Mouse (Mus musculus): ENCODE data around the gene Spata13. TPM values are rescaled to one million over a fixed set of nuclear protein-coding genes. Genes with fewer than 3 reads are reported as not detected.

Gene Spata13
- polyA plus RNA-seq (2015; fragmentation: Nextera tagmentation; extraction: Ambion mirVana), result 13.4 and 14.9 TPM in 2 replicates

GRCm38 (mm10) chr14:60633961-60634864 lies at the start of gene Spata13:
TSS of gene Spata13 (plus strand) at chr14:60634001.
- H3K4me1 ChIP-seq, result peaks cover 22% of the 10 kb centered on the region
- H3K9ac ChIP-seq, result peak within 1 kb of the TSS; percentile 73
- H3K4me3 ChIP-seq, result peak within 1 kb of the TSS; percentile 55
- no peaks in the 10 kb centered on the region for H3K36me3 ChIP-seq
- under 1% methylated on average over 50 of the region's 50 CpGs for WGBS
- peak within 1 kb of the TSS; percentile 3; the same call in 1 of the 2 replicates for H3K27ac ChIP-seq (replicated peaks)
- peak within 1 kb of the TSS; percentile 76 for H3K4me2 ChIP-seq
- no peaks in the 10 kb centered on the region for H3K9me3 ChIP-seq
- peaks cover 53% of the 10 kb centered on the region for H3K27me3 ChIP-seq (replicated peaks)
- peak; percentile 89 for ATAC-seq (ENCODE audit: extremely low read depth, insufficient number of reproducible peaks, low FRiP score, low TSS enrichment)

GRCm38 (mm10) chr14:60586687-60587453 lies 46.9 kb upstream of the Spata13 start:
- Histone ChIP-seq H3K27me3 (replicated peaks) (peaks cover 18% of the 10 kb centered on the region), H3K27ac (replicated peaks) (peak overlapping the region; percentile 36), H3K36me3 (no peaks in the 10 kb centered on the region), H3K4me2 (no peak overlapping the region), H3K9me3 (0 out of 2 replicates have a peak, but pooled peaks cover 3% of the 10 kb centered on the region), H3K9ac (no peak overlapping the region), H3K4me1 (peaks cover 24% of the 10 kb centered on the region), H3K4me3 (no peak overlapping the region)
- WGBS, result 50% methylated on average over 15 of the region's 15 CpGs
- no peak for ATAC-seq (ENCODE audit: extremely low read depth, insufficient number of reproducible peaks, low FRiP score, low TSS enrichment)

GRCm38 (mm10) chr14:60589001-60589400 lies 44.8 kb upstream of the Spata13 start:
- Histone ChIP-seq H3K9ac (no peak overlapping the region), H3K9me3 (no peaks in the 10 kb centered on the region), H3K36me3 (no peaks in the 10 kb centered on the region), H3K4me2 (no peak overlapping the region), H3K27ac (replicated peaks) (no peak overlapping the region), H3K27me3 (replicated peaks) (peaks cover 22% of the 10 kb centered on the region), H3K4me3 (no peak overlapping the region), H3K4me1 (peaks cover 39% of the 10 kb centered on the region)
- 82% methylated on average over 2 of the region's 2 CpGs for WGBS
- ATAC-seq (ENCODE audit: extremely low read depth, insufficient number of reproducible peaks, low FRiP score, low TSS enrichment), result no peak

GRCm38 (mm10) chr14:60592339-60592738 lies 41.5 kb upstream of the Spata13 start:
- H3K4me3 ChIP-seq, result no peak overlapping the region
- no peak overlapping the region for H3K4me2 ChIP-seq
- H3K9me3 ChIP-seq, result no peaks in the 10 kb centered on the region
- no peak for ATAC-seq (ENCODE audit: extremely low read depth, insufficient number of reproducible peaks, low FRiP score, low TSS enrichment)
- WGBS, result 69% methylated on average over 5 of the region's 5 CpGs
- H3K4me1 ChIP-seq, result peaks cover 36% of the 10 kb centered on the region
- no peaks in the 10 kb centered on the region for H3K36me3 ChIP-seq
- no peak overlapping the region for H3K9ac ChIP-seq
- H3K27me3 ChIP-seq (replicated peaks), result peaks cover 29% of the 10 kb centered on the region
- peak overlapping the region; percentile 20; the same call in 1 of the 2 replicates for H3K27ac ChIP-seq (replicated peaks)

- peaks cover 34% of the 10 kb centered on the region for H3K4me1 ChIP-seq
- H3K36me3 ChIP-seq, result no peaks in the 10 kb centered on the region
- H3K4me3 ChIP-seq, result no peak overlapping the region
- H3K9me3 ChIP-seq, result no peaks in the 10 kb centered on the region
- peak overlapping the region; percentile 28; the same call in 1 of the 2 replicates for H3K27ac ChIP-seq (replicated peaks)
- H3K9ac ChIP-seq, result peak overlapping the region; percentile 37; the same call in 1 of the 2 replicates
- WGBS, result 12% methylated on average over 7 of the region's 7 CpGs
- no peak for ATAC-seq (ENCODE audit: extremely low read depth, insufficient number of reproducible peaks, low FRiP score, low TSS enrichment)
- peaks cover 29% of the 10 kb centered on the region for H3K27me3 ChIP-seq (replicated peaks)
- peak overlapping the region; percentile 46 for H3K4me2 ChIP-seq
Measured at GRCm38 (mm10) chr14:60592822-60593221, 41.0 kb upstream of the Spata13 start.

- H3K4me3 ChIP-seq, result no peak overlapping the region
- H3K4me2 ChIP-seq, result no peak overlapping the region
- no peak for ATAC-seq (ENCODE audit: extremely low read depth, insufficient number of reproducible peaks, low FRiP score, low TSS enrichment)
- no peak overlapping the region for H3K9ac ChIP-seq
- H3K36me3 ChIP-seq, result no peaks in the 10 kb centered on the region
- peak overlapping the region; percentile 14; the same call in 1 of the 2 replicates for H3K27ac ChIP-seq (replicated peaks)
- H3K27me3 ChIP-seq (replicated peaks), result peaks cover 9% of the 10 kb centered on the region
- peaks cover 25% of the 10 kb centered on the region for H3K4me1 ChIP-seq
- no peaks in the 10 kb centered on the region for H3K9me3 ChIP-seq
- WGBS, result 9% methylated on average over 4 of the region's 4 CpGs
Measured at GRCm38 (mm10) chr14:60597571-60597970, 36.2 kb upstream of the Spata13 start.

- Histone ChIP-seq H3K4me2 (no peak overlapping the region), H3K4me3 (no peak overlapping the region), H3K36me3 (no peaks in the 10 kb centered on the region), H3K9ac (no peak overlapping the region), H3K27ac (replicated peaks) (0 out of 2 replicates have a peak overlapping the region, but pooled peaks have one; percentile 32), H3K4me1 (peaks cover 16% of the 10 kb centered on the region), H3K9me3 (no peaks in the 10 kb centered on the region), H3K27me3 (replicated peaks) (peaks cover 7% of the 10 kb centered on the region)
- 60% methylated on average over 2 of the region's 2 CpGs for WGBS
- ATAC-seq (ENCODE audit: extremely low read depth, insufficient number of reproducible peaks, low FRiP score, low TSS enrichment), result no peak
Measured at GRCm38 (mm10) chr14:60599044-60599443, 34.8 kb upstream of the Spata13 start.

- no peaks in the 10 kb centered on the region for H3K27me3 ChIP-seq (replicated peaks)
- H3K4me2 ChIP-seq, result no peak overlapping the region
- H3K9me3 ChIP-seq, result no peaks in the 10 kb centered on the region
- WGBS, result 37% methylated on average over 2 of the region's 2 CpGs
- peaks cover 10% of the 10 kb centered on the region; the same call in 1 of the 2 replicates for H3K4me1 ChIP-seq
- H3K9ac ChIP-seq, result no peak overlapping the region
- no peaks in the 10 kb centered on the region for H3K36me3 ChIP-seq
- H3K27ac ChIP-seq (replicated peaks), result no peak overlapping the region
- H3K4me3 ChIP-seq, result no peak overlapping the region
- no peak for ATAC-seq (ENCODE audit: extremely low read depth, insufficient number of reproducible peaks, low FRiP score, low TSS enrichment)
Measured at GRCm38 (mm10) chr14:60605564-60605963, 28.2 kb upstream of the Spata13 start.

GRCm38 (mm10) chr14:60606194-60606593 lies 27.6 kb upstream of the Spata13 start:
- Histone ChIP-seq H3K27ac (replicated peaks) (no peak overlapping the region), H3K4me1 (peaks cover 10% of the 10 kb centered on the region; the same call in 1 of the 2 replicates)

GRCm38 (mm10) chr14:60607743-60608142 lies 26.1 kb upstream of the Spata13 start:
- Histone ChIP-seq H3K9me3 (no peaks in the 10 kb centered on the region), H3K4me1 (peaks cover 10% of the 10 kb centered on the region; the same call in 1 of the 2 replicates), H3K36me3 (no peaks in the 10 kb centered on the region), H3K27me3 (replicated peaks) (no peaks in the 10 kb centered on the region), H3K4me3 (no peak overlapping the region), H3K9ac (no peak overlapping the region), H3K27ac (replicated peaks) (no peak overlapping the region), H3K4me2 (no peak overlapping the region)
- WGBS, result 72% methylated on average over 4 of the region's 4 CpGs
- no peak for ATAC-seq (ENCODE audit: extremely low read depth, insufficient number of reproducible peaks, low FRiP score, low TSS enrichment)

More at GRCm38 (mm10) chr14:60606194-60606593, 27.6 kb upstream of the Spata13 start:
- no peak overlapping the region for H3K4me3 ChIP-seq
- H3K9me3 ChIP-seq, result no peaks in the 10 kb centered on the region
- no peaks in the 10 kb centered on the region for H3K27me3 ChIP-seq (replicated peaks)
- H3K9ac ChIP-seq, result no peak overlapping the region
- H3K4me2 ChIP-seq, result no peak overlapping the region
- ATAC-seq (ENCODE audit: extremely low read depth, insufficient number of reproducible peaks, low FRiP score, low TSS enrichment), result no peak
- H3K36me3 ChIP-seq, result no peaks in the 10 kb centered on the region
- 60% methylated on average over 4 of the region's 4 CpGs for WGBS

- 86% methylated on average over 1 of the region's 1 CpGs for WGBS
- Histone ChIP-seq H3K4me2 (no peak overlapping the region), H3K27me3 (replicated peaks) (no peaks in the 10 kb centered on the region), H3K9me3 (no peaks in the 10 kb centered on the region), H3K4me1 (peaks cover 10% of the 10 kb centered on the region; the same call in 1 of the 2 replicates), H3K9ac (no peak overlapping the region), H3K4me3 (no peak overlapping the region), H3K36me3 (no peaks in the 10 kb centered on the region), H3K27ac (replicated peaks) (no peak overlapping the region)
- no peak for ATAC-seq (ENCODE audit: extremely low read depth, insufficient number of reproducible peaks, low FRiP score, low TSS enrichment)
Measured at GRCm38 (mm10) chr14:60609160-60609559, 24.6 kb upstream of the Spata13 start.
